Mouse (Mus musculus) layer of hippocampus, postnatal 10 days (tissue): ENCODE results near the gene Slc7a12. TPM values are rescaled to one million over a fixed set of nuclear protein-coding genes. Genes with fewer than 3 reads are reported as not detected.

Experiments
- DNase-seq, 2 experiments: peaks; one replicate each; pipeline ENCODE4 v3.0.0; 2021; ENCODE audit warnings: low spot score in 2 of 2
- long read RNA-seq: library from polyadenylated mRNA; stranded (forward); transcript quantifications from one replicate; pipeline ENCODE4 v2.0.0, GENCODE M21; 2023
- total RNA-seq, 2 experiments: library from RNA; stranded (reverse); gene quantifications; 2 replicates each; pipeline ENCODE4 v1.2.3; 2021

The Slc7a12 gene
- total RNA-seq: not detected
- long read RNA-seq: 0 reads

DNA sequence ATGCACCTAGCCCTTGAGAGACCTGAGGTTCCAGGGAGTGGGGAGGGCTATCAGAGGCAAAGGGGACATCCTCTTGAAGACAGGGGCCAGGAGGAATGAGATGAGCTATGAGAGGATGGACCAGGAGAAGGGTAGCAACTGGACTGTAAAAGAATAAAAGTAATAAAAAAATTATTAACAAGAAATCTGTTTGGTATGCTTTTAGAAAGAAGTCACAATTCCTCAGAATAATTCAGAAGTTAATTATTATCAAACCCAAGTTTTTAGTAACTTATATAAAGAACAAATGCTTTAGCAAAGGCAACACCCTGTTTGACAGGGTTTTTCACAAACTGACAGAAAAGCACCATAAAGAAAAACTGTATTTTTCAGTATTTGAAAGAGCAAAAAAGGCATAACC lies at the start of gene Slc7a12:
Gene Slc7a12 (plus strand): TSS at position 301 of the 400 bp plus-strand sequence.
- no peak for DNase-seq

- no peak for DNase-seq
Measured at GRCm38 (mm10) chr3:14432381-14432780, 48.1 kb upstream of the Slc7a12 start.

GRCm38 (mm10) chr3:14446015-14446414 lies 34.5 kb upstream of the Slc7a12 start:
- DNase-seq: no peak

DNA sequence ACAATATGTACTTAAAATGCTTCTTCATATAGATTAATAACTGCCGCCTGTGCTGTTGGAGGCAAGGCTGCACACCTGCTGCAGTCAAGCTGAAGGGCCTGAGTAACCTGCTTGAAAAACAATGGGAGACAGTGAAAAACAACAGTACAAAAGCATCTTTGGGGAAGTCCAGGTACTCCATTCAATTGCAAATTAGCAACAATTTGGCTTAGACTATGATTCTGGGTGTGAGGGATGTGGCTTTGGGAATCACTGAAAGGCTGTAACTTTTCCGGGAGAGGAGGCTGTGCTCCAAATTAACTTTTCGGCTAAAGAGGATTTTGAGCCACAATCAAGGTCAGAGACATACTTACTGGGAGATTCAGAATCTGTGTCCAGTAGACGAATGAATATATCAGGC lies 33.8 kb upstream of the Slc7a12 start:
- DNase-seq: no peak

Other genes with a start within 250 kb of the Slc7a12 start
- gene 1810022K09Rik, start 130.6 kb downstream of the Slc7a12 start, total RNA-seq: 100 to 1,000 TPM; 104 to 131 TPM
- gene Car13, start 161.0 kb downstream of the Slc7a12 start, total RNA-seq: under 1 TPM; 0.41 to 0.80 TPM